Mouse (Mus musculus) layer of hippocampus, postnatal 10 days (tissue): Measurements from ENCODE around the gene Tubb3. TPM values are rescaled to one million over a fixed set of nuclear protein-coding genes. Genes with fewer than 3 reads are reported as not detected.
"Not testable (repeated sequence)": the region's sequence is repeated elsewhere in the genome, so short reads cannot be mapped to it uniquely, and the experiment has no call there.

Source experiments
- DNase-seq, 2 experiments: peaks; one replicate each; pipeline ENCODE4 v3.0.0; 2021; ENCODE audit warnings: low spot score in 2 of 2
- total RNA-seq, 2 experiments: library from RNA; stranded (reverse); gene quantifications; 2 replicates each; pipeline ENCODE4 v1.2.3; 2021

The Tubb3 gene
- total RNA-seq, 2 experiments from 2014 or later: 1,031 to 1,094 TPM

GRCm38 (mm10) chr8:123430936-123431335 is 19.7 kb downstream of the Tubb3 start:
- not testable (repeated sequence) for DNase-seq

GRCm38 (mm10) chr8:123431616-123432365 is 20.6 kb downstream of the Tubb3 start:
- DNase-seq: no peak

GRCm38 (mm10) chr8:123432381-123432780 is 21.2 kb downstream of the Tubb3 start:
- DNase-seq: no peak

DNA sequence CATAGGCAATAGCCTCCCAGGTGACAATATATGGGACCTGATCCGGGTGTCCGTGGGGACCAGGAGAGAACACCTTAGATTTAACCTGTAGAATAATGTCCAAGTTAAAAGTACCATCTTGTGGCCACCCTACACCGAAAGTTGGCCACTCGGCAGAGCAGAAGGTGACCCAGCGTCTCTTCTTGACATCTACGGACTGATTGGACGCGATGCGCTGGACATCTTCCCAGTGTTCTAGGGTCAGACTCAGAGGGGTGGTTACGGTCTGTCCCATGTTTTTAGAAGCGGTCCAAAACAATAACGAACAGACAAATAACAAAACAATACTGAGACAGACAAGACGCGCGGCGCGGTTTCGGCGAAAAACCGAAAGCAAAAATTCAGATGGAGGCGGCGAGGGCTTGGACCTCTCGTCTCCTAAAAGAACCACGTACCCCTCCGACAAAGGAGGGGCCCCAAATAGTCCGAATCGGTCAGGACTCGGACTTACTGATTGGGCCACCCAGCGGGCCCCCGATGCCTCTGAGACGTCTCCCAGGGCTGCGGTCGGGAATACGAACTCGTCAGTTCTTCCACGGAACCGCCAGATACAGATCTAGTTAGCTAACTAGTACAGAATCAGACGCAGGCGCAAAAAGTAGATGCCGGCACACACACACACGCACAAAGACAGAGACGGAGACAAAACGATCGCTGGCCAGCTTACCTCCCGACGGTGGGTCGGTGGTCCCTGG is 22.2 kb downstream of the Tubb3 start:
- not testable (repeated sequence) for DNase-seq

GRCm38 (mm10) chr8:123441788-123442187 is 30.6 kb downstream of the Tubb3 start:
- DNase-seq: no peak

GRCm38 (mm10) chr8:123442351-123442750 is 31.1 kb downstream of the Tubb3 start:
- DNase-seq: no peak

GRCm38 (mm10) chr8:123442871-123443575 is 31.8 kb downstream of the Tubb3 start:
- peak; percentile 93 to 95 for DNase-seq

- no peak for DNase-seq
Observed at GRCm38 (mm10) chr8:123443576-123443921, 32.3 kb downstream of the Tubb3 start.

GRCm38 (mm10) chr8:123444131-123444530 is 32.9 kb downstream of the Tubb3 start:
- no peak for DNase-seq

DNA sequence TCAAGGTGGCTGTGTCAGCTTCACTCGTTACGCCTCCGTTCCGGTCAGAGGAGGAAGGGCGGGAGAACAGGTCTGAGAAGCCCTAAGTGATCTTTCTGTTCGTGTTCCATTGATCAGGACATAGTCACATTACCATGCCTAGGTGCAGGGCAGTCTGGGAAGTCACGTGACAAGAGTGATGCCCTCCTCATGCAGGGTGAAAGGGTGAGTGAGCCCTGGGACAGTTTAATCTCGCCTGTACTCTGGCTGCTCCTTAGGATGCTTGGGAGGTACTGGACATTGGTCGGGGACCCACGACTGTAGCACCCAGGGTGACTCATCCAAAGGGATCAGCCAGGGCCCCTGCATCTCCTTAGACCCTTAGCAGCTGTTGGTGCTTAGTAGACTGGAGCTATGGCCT is 34.8 kb downstream of the Tubb3 start:
- no peak for DNase-seq

- DNase-seq: no peak
Observed at GRCm38 (mm10) chr8:123446799-123447198, 35.6 kb downstream of the Tubb3 start.

- DNase-seq: no peak
Observed at GRCm38 (mm10) chr8:123450783-123451182, 39.6 kb downstream of the Tubb3 start.

- not testable (repeated sequence) for DNase-seq
Observed at GRCm38 (mm10) chr8:123451747-123452146, 40.5 kb downstream of the Tubb3 start.

GRCm38 (mm10) chr8:123452149-123452548 is 40.9 kb downstream of the Tubb3 start:
- no peak for DNase-seq

GRCm38 (mm10) chr8:123453291-123453690 is 42.1 kb downstream of the Tubb3 start:
- no peak for DNase-seq

DNA sequence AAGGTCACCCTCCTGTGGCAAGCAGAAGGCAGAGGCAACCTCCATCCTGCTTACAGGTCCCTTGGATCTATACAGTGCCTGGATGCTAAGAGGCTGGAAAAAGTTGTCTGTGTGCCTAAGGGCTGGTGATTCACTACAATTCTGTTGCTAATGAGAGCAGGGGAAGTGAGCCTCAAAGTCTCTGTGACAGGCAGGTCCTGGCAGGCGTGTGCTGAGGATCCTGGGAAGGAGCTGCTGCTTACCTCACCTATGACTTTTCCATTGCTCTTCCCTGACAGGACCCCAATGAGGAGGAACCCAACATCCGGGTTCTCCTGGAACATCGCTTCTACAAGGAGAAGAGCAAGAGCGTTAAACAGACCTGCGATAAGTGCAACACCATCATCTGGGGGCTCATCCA is 42.7 kb downstream of the Tubb3 start:
- no peak for DNase-seq

DNA sequence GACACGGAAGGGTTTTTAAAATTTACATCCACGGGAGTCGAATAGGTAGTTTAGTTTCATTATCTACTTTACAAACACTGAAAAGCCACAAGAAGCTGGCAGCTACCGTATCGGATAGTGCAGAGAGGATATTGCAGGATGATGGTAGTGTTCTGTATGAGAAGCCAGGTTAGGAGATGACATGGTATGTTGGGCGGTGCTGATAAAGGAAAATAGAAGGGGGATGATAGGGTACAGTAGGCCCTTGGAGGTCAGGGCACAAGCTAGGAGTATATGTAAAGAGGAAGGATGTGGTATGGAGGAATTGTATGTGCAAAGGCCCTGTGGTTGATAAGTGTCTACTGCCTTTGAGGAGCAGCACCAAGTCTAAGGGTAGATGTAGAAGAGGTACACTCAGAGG is 43.3 kb downstream of the Tubb3 start:
- no peak for DNase-seq

GRCm38 (mm10) chr8:123463651-123464050 is 52.4 kb downstream of the Tubb3 start:
- DNase-seq: no peak

GRCm38 (mm10) chr8:123467476-123467875 is 56.3 kb downstream of the Tubb3 start:
- DNase-seq: no peak
